Mouse (Mus musculus) kidney, adult 2 months (tissue): ENCODE measurements at regions not wholly inside any gene's neighbourhood (a gene's known extent, or its start where the extent isn't known, plus 50 kb on each side); places are given as distances from the start of the nearest gene placed in this dataset.

Experiments
- CTCF ChIP-seq: fragments of 200-500 bp; conservative IDR thresholded peaks from 2 replicates; pipeline ENCODE4 v1.5.1; 2011; ENCODE audit warnings: low read depth, mild to moderate bottlenecking, control low read depth, low read length, moderate library complexity, mixed read lengths; ENCODE audit not compliant: insufficient read depth, insufficient read length
- POLR2A ChIP-seq: fragments of 200-500 bp; IDR thresholded peaks from one replicate; pipeline ENCODE4 v1.6.1; 2011; ENCODE audit warnings: low read depth, low read length, control low read depth

DNA sequence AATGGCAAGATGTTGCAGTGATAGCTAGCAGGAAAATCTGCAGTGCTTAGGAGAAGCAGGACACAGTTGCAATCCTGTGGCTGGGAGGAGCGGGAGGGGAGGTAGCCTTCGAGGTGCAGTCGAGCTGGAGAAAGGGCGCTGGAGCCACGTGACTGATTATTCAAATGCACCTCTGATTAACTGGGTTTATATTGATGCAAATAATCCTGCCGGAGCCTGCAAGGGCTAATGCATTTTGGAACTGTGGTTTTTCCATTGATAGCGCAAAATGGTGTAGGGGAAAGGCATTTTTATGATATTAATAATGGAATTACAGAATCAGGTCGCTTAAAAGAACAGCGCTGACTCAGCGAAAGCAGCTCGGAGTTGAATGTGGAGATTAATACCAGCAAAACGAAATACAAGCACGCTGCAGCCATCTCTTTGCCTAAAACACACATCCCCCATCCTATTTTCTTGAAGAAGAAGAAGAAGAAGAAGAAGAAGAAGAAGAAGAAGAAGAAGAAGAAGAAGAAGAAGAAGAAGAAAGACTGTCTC is 183.1 kb downstream of the Stim2 start:
- TF ChIP-seq CTCF (no peak), POLR2A (no peak)
